Mouse (Mus musculus) forebrain, embryonic 14.5 days (tissue): Measurements from ENCODE around the gene Trmu. TPM values are rescaled to one million over a fixed set of nuclear protein-coding genes. Genes with fewer than 3 reads are reported as not detected.

Experiments used
- ATAC-seq: fragments of 200-750 bp; cut with Nextera tagmentation; 2 replicates; pipeline ENCODE4 v1.8.0; 2017; ENCODE audit warnings: mild to moderate bottlenecking, moderate library complexity
- DNase-seq: peaks from one replicate; pipeline ENCODE4 v3.0.0-alpha.2; 2015; ENCODE audit warnings: low spot score
- H3K27ac ChIP-seq: fragments of 300-500 bp; sonication (generic); 2 replicates; pipeline ENCODE4 v1.5.1; 2014; ENCODE audit warnings: low read depth, mild to moderate bottlenecking, control low read depth, low read length, moderate library complexity
- H3K27me3 ChIP-seq: fragments of 300-500 bp; sonication (generic); replicated peaks from 2 replicates; pipeline ENCODE4 v1.6.1; 2014; ENCODE audit warnings: low read length, control low read depth, mixed read lengths; ENCODE audit not compliant: control insufficient read depth, insufficient read depth
- H3K36me3 ChIP-seq: fragments of 300-500 bp; sonication (generic); 2 replicates; pipeline ENCODE4 v1.6.1; 2014; ENCODE audit warnings: low read length, control low read depth; ENCODE audit not compliant: control insufficient read depth, insufficient read depth
- H3K4me1 ChIP-seq: fragments of 300-500 bp; sonication (generic); 2 replicates; pipeline ENCODE4 v1.6.1; 2014; ENCODE audit warnings: antibody characterized with exemption, low read length, control low read depth; ENCODE audit not compliant: control insufficient read depth, insufficient read depth
- H3K4me2 ChIP-seq: fragments of 300-500 bp; sonication (generic); 2 replicates; pipeline ENCODE4 v1.6.1; 2014; ENCODE audit warnings: mild to moderate bottlenecking, control low read depth, low read length
- H3K4me3 ChIP-seq: fragments of 300-500 bp; sonication (generic); 2 replicates; pipeline ENCODE4 v1.5.1; 2014; ENCODE audit warnings: low read depth, low read length, control low read depth
- H3K9ac ChIP-seq: fragments of 300-500 bp; sonication (generic); 2 replicates; pipeline ENCODE4 v1.6.1; 2014; ENCODE audit warnings: mild to moderate bottlenecking, low read length, control low read depth, moderate library complexity
- H3K9me3 ChIP-seq: fragments of 300-500 bp; sonication (generic); replicated peaks from 2 replicates; pipeline ENCODE4 v1.6.1; 2016; ENCODE audit warnings: low read length, control low read depth, mixed read lengths; ENCODE audit not compliant: control insufficient read depth
- WGBS: fragments of 180-500 bp; shearing (Covaris S2); extraction: QIAGEN DNeasy Blood & Tissue Kit; methylation state at CpG from one replicate; pipeline ENCODE4 v1.1.7; 2014; 5-methylcytosine and 5-hydroxymethylcytosine counted together
- polyA plus RNA-seq: library from polyadenylated mRNA; unstranded; fragments of >200 nt; fragmentation: Nextera tagmentation; extraction: Ambion mirVana; gene quantifications from 2 replicates; pipeline ENCODE4 v1.2.1, GENCODE M21; 2014

Trmu gene
- polyA plus RNA-seq, 1 experiment from 2014 or later, result 33.5 TPM

DNA sequence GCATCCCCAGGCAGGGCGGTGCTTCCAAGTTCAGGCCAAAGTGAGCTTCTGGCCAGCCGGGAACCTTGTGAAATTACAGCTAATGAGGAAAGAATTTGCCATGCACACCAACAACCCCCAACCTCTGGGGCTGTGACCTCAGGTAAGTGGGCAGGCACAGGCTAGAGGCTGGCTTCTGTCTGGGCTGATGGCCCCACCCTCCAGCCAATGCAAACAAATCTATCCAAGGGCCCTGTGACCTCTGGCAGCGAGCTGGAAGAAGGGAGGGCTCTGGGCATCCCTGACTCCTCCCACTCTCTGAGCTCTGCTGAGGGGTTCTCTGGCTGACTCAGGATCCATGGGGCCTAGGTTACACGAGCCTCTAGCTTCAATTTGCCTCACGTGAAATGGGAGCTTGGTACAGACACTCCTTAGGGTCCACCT, 56.5 kb downstream of the Trmu start:
- 33% methylated on average over 5 of the region's 5 CpGs for WGBS
- Histone ChIP-seq H3K27ac (no peak overlapping the region), H3K9ac (no peak overlapping the region), H3K9me3 (no peaks in the 10 kb centered on the region), H3K4me2 (no peak overlapping the region), H3K4me1 (no peaks in the 10 kb centered on the region), H3K4me3 (no peak overlapping the region), H3K36me3 (peaks cover 37% of the 10 kb centered on the region), H3K27me3 (no peaks in the 10 kb centered on the region)
- ATAC-seq (no peak), DNase-seq (no peak)

Other genes starting within 250 kb of the Trmu start
- gene Ppara, start 144.3 kb upstream of the Trmu start, polyA plus RNA-seq, result 0.67 and 0.73 TPM in 2 replicates
- 28.4 and 29.5 TPM in 2 replicates for gene Cdpf1, start 67.6 kb upstream of the Trmu start, polyA plus RNA-seq
- 0.05 TPM in 2 replicates for gene Pkdrej, start 57.6 kb upstream of the Trmu start, polyA plus RNA-seq
- gene Ttc38, start 47.0 kb upstream of the Trmu start, polyA plus RNA-seq, result 2.6 and 2.7 TPM in 2 replicates
- 14.3 and 15.7 TPM in 2 replicates for gene Gtse1, start 19.6 kb upstream of the Trmu start, polyA plus RNA-seq
- 8.6 and 9.6 TPM in 2 replicates for gene Celsr1, start 154.5 kb downstream of the Trmu start, polyA plus RNA-seq
- gene Gramd4, start 178.4 kb downstream of the Trmu start, polyA plus RNA-seq, result 20.7 and 28.0 TPM in 2 replicates